Mouse (Mus musculus) lung, adult 2 months (tissue): ENCODE results near the gene Bank1.

ENCODE experiments used
- CTCF ChIP-seq: fragments of 200-500 bp; IDR thresholded peaks from 2 replicates; pipeline ENCODE4 v1.5.1; 2011; ENCODE audit warnings: mild to moderate bottlenecking, low read length, control low read depth; ENCODE audit not compliant: insufficient read depth
- POLR2A ChIP-seq: fragments of 200-500 bp; IDR thresholded peaks from 2 replicates; pipeline ENCODE4 v1.6.1; 2011; ENCODE audit warnings: low read depth, mild to moderate bottlenecking, control low read depth, low read length, borderline replicate concordance; ENCODE audit errors: extremely low read depth

DNA sequence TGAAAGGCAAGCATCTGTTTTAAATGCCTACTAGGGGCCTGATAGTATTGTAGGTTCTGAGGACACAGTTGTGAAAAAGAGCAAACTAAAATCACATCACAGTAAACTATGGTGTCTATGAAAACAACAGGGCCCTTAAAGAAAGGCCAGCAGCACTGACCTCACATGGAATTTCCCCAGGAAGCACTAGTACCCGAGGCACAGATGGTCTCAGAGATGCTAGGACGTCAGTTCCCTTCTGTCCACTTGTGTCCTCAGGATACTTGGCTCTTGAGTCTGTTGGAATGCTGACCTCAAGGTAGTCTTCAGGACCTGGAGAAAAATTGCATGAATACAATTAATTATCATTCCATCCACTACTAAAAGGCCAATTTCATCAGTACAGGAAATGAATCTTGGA, 71.2 kb downstream of the Bank1 start:
- TF ChIP-seq CTCF (no peak), POLR2A (no peak)
